Mouse (Mus musculus) forelimb bud, embryonic 11.5 days (tissue): ENCODE measurements around the gene Bpifb9a.
"Not testable (repeated sequence)": the region's sequence is repeated elsewhere in the genome, so short reads cannot be mapped to it uniquely, and the experiment has no call there.

Experiments
- DNase-seq: peaks from one replicate; pipeline ENCODE4 v3.0.0-alpha.2; 2012; ENCODE audit warnings: low read depth, low spot score

The Bpifb9a gene

GRCm38 (mm10) chr2:154257554-154257953 is at the start of gene Bpifb9a:
TSS of gene Bpifb9a (plus strand) at chr2:154257854.
- DNase-seq: not testable (repeated sequence)

- DNase-seq: no peak
These were observed 48.5 kb upstream of the Bpifb9a start for GRCm38 (mm10) chr2:154209112-154209511.

- DNase-seq: no peak
These were observed 46.5 kb upstream of the Bpifb9a start for GRCm38 (mm10) chr2:154211121-154211520.

GRCm38 (mm10) chr2:154211881-154212280 is 45.8 kb upstream of the Bpifb9a start:
- no peak for DNase-seq

GRCm38 (mm10) chr2:154215191-154215590 is 42.5 kb upstream of the Bpifb9a start:
- peak; percentile 74 for DNase-seq

- no peak for DNase-seq
These were observed 37.7 kb upstream of the Bpifb9a start for GRCm38 (mm10) chr2:154219950-154220349.

- DNase-seq: peak; percentile 18
These were observed 34.3 kb upstream of the Bpifb9a start, which contains the start of gene Bpifb5 for GRCm38 (mm10) chr2:154223265-154223916. TSS of gene Bpifb5 (plus strand) at chr2:154223742.

- no peak for DNase-seq
These were observed 33.8 kb upstream of the Bpifb9a start for GRCm38 (mm10) chr2:154223917-154224273.

- peak; percentile 13 for DNase-seq
These were observed 30.7 kb upstream of the Bpifb9a start for GRCm38 (mm10) chr2:154226991-154227390.

- DNase-seq: no peak
These were observed 29.8 kb upstream of the Bpifb9a start for GRCm38 (mm10) chr2:154227830-154228229.

- no peak for DNase-seq
These were observed 24.2 kb upstream of the Bpifb9a start for GRCm38 (mm10) chr2:154233426-154233825.

GRCm38 (mm10) chr2:154240771-154241170 is 16.9 kb upstream of the Bpifb9a start:
- DNase-seq: no peak

- not testable (repeated sequence) for DNase-seq
These were observed 14.9 kb upstream of the Bpifb9a start for GRCm38 (mm10) chr2:154242726-154243125.

- no peak for DNase-seq
These were observed 14.2 kb upstream of the Bpifb9a start for GRCm38 (mm10) chr2:154243356-154244036.

- DNase-seq: no peak
These were observed 12.3 kb upstream of the Bpifb9a start for GRCm38 (mm10) chr2:154245322-154245721.

GRCm38 (mm10) chr2:154255254-154255653 is 2.4 kb upstream of the Bpifb9a start:
- not testable (repeated sequence) for DNase-seq

GRCm38 (mm10) chr2:154255770-154256169 is 1.9 kb upstream of the Bpifb9a start:
- no peak for DNase-seq

- DNase-seq: not testable (repeated sequence)
These were observed 6.7 kb downstream of the Bpifb9a start for GRCm38 (mm10) chr2:154264397-154264796.

- not testable (repeated sequence) for DNase-seq
These were observed 34.2 kb downstream of the Bpifb9a start for GRCm38 (mm10) chr2:154291866-154292265.

- no peak for DNase-seq
These were observed 35.2 kb downstream of the Bpifb9a start for GRCm38 (mm10) chr2:154292833-154293232.

GRCm38 (mm10) chr2:154294746-154295145 is 37.1 kb downstream of the Bpifb9a start:
- DNase-seq: peak; percentile 12

- peak; percentile 77 for DNase-seq
These were observed 42.8 kb downstream of the Bpifb9a start for GRCm38 (mm10) chr2:154300496-154300895.

GRCm38 (mm10) chr2:154301763-154302162 is 44.1 kb downstream of the Bpifb9a start:
- no peak for DNase-seq
